Mouse (Mus musculus) hindbrain, embryonic 11.5 days (tissue): Measurements from ENCODE around the gene Selenot. TPM values are rescaled to one million over a fixed set of nuclear protein-coding genes. Genes with fewer than 3 reads are reported as not detected.

Source experiments
- ATAC-seq: fragments of 200-750 bp; cut with Nextera tagmentation; 2 replicates; pipeline ENCODE4 v1.8.0; 2017; ENCODE audit warnings: mild to moderate bottlenecking, moderate TSS enrichment, moderate library complexity; ENCODE audit not compliant: low FRiP score
- DNase-seq: peaks from one replicate; pipeline ENCODE4 v3.0.0-alpha.2; 2015; ENCODE audit warnings: low spot score
- H3K27ac ChIP-seq: fragments of 300-500 bp; sonication (generic); 2 replicates; pipeline ENCODE4 v1.5.1; 2014; ENCODE audit warnings: mild to moderate bottlenecking, low read depth, low read length
- H3K27me3 ChIP-seq: fragments of 300-500 bp; sonication (generic); 2 replicates; pipeline ENCODE4 v1.6.1; 2014; ENCODE audit warnings: mild to moderate bottlenecking, low read length, moderate library complexity, mixed read lengths; ENCODE audit not compliant: control insufficient read depth, insufficient read depth
- H3K36me3 ChIP-seq: fragments of 300-500 bp; sonication (generic); 2 replicates; pipeline ENCODE4 v1.6.1; 2014; ENCODE audit warnings: mild to moderate bottlenecking, low read length, moderate library complexity, mixed read lengths; ENCODE audit not compliant: control insufficient read depth, insufficient read depth
- H3K4me1 ChIP-seq: fragments of 300-500 bp; sonication (generic); replicated peaks from 2 replicates; pipeline ENCODE4 v1.6.1; 2014; ENCODE audit warnings: low read length, mixed read lengths; ENCODE audit not compliant: control insufficient read depth, insufficient read depth
- H3K4me2 ChIP-seq: fragments of 300-500 bp; sonication (generic); replicated peaks from 2 replicates; pipeline ENCODE4 v1.6.1; 2014; ENCODE audit warnings: mild to moderate bottlenecking, low read depth, low read length
- H3K4me3 ChIP-seq: fragments of 300-500 bp; sonication (generic); 2 replicates; pipeline ENCODE4 v1.5.1; 2014; ENCODE audit warnings: low read depth, low read length
- H3K9ac ChIP-seq: fragments of 300-500 bp; sonication (generic); 2 replicates; pipeline ENCODE4 v1.6.1; 2014; ENCODE audit warnings: low read depth, low read length
- H3K9me3 ChIP-seq: fragments of 300-500 bp; sonication (generic); 2 replicates; pipeline ENCODE4 v1.6.1; 2016; ENCODE audit warnings: low read length; ENCODE audit not compliant: control insufficient read depth
- WGBS: fragments of 180-500 bp; shearing (Covaris S2); extraction: QIAGEN DNeasy Blood & Tissue Kit; methylation state at CpG from one replicate; pipeline ENCODE4 v1.1.7; 2014; 5-methylcytosine and 5-hydroxymethylcytosine counted together
- polyA plus RNA-seq: library from polyadenylated mRNA; unstranded; fragments of >200 nt; fragmentation: Nextera tagmentation; extraction: Ambion mirVana; gene quantifications from 2 replicates; pipeline ENCODE4 v1.2.1, GENCODE M21; 2014

Gene Selenot
- polyA plus RNA-seq, result 29.6 and 32.5 TPM in 2 replicates

DNA sequence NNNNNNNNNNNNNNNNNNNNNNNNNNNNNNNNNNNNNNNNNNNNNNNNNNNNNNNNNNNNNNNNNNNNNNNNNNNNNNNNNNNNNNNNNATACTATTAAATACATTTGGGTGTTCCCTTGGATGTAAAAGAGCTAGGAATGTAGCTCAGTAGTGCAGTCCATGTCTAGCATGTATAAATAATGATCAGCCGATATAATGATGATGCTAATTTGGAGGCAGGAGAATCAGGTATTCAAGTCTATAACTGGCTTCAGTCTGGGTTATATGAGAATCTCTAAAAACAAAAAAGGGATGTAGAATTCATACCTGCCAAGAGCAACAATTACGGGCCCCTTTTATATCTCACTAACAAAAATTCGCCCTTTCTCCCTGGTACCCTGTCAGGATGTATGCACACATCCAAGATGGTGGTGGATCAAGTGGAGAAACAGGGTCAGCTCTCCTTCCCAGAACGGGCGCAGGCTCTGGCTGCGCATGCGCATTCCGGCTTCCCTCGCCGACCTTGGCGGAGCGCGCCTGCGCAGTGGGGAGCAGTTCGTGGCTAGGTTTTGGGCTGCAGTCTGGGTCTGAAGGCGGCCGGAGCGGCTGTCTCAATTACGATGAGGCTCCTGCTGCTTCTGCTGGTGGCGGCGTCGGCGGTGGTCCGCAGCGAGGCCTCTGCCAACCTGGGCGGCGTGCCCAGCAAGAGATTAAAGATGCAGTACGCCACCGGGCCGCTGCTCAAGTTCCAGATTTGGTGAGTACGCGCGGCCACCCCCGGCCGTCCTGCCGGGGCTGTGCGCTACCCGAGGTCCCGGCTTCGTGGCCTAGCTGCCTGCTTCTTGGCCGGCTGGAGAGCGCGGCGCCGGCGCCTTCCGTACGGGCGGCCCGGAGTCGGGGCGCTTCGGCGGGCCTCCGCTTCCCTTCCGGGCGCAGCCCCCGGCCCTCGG, at the start of gene Selenot:
Gene Selenot (plus strand): TSS at position 500 of the 930 bp plus-strand sequence.
- H3K27me3 ChIP-seq, result no peaks in the 10 kb centered on the region
- H3K9ac ChIP-seq, result peak within 1 kb of the TSS; percentile 99
- no peaks in the 10 kb centered on the region for H3K9me3 ChIP-seq
- no peaks in the 10 kb centered on the region for H3K36me3 ChIP-seq
- H3K4me3 ChIP-seq, result peak within 1 kb of the TSS; percentile 94
- H3K4me1 ChIP-seq, result no peaks in the 10 kb centered on the region
- DNase-seq (peak; percentile 99), ATAC-seq (peak; percentile 94)
- 3% methylated on average over 31 of the region's 59 CpGs for WGBS
- H3K4me2 ChIP-seq, result peak within 1 kb of the TSS; percentile 45
- H3K27ac ChIP-seq, result peak within 1 kb of the TSS; percentile 99

DNA sequence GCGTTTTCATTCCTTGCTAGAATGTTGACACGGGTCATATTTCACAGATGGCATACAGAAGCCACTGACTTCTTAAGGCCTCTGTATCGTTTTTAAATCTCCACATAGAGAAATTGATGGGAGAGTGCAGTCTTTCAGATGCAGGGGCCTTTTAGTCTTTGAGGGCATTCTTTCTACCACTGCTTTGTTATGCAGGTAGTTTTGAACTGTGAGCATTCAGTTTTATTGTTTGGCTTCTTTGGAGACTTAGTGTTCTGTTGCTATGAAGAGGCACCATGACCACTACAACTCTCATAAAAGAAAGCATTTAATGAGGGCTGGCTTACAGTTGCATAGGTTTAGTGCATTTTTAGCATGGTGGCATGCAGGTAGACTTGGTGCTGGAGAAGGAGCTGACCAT, 39.9 kb upstream of the Selenot start:
- H3K9me3 ChIP-seq, result no peaks in the 10 kb centered on the region
- no peak overlapping the region for H3K27ac ChIP-seq

DNA sequence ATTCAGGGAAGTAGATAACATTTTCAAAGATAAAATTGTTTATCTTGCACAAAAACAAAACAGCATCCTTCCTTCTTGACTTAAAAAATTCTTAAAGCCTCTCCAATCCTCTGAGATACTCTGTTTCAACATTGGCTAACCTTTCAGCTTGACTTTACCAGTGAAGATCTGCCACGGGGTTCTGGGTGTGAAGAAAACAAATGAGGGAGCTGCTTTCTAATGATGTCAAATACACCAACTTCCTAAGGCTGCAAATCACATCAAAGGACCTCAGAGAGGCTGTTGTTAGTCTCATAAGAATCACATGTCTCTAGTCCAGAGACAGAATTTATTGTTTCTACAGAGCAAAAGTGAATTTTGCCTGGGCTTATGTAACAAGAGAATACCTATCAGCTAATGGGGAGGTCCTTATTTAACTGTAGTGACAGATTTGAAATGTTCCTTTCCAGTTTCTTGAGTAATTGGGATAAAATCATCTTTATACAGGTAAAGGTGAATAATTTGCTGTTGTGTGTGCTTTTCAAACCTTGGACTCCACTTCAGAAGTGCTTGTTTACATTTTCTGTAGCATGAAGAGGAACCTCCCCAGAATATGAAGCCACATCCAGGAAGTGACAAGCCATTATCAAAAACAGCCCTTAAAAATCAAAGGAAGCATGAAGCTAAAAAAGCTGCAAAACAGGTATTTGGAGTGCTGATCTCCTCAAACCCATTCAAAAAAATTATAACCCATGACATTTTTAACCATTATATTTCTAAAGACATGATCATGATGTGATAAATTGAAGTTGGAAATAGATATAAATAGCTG, 24.2 kb upstream of the Selenot start:
- H3K4me3 ChIP-seq, result no peak overlapping the region
- ATAC-seq, result no peak
- H3K9ac ChIP-seq, result no peak overlapping the region
- H3K27ac ChIP-seq, result no peak overlapping the region
- H3K36me3 ChIP-seq, result peaks cover 3% of the 10 kb centered on the region; the same call in 1 of the 2 replicates
- H3K4me2 ChIP-seq, result no peak overlapping the region
- WGBS, result 89% methylated on average over 1 of the region's 1 CpGs
- no peaks in the 10 kb centered on the region for H3K4me1 ChIP-seq
- DNase-seq, result no peak
- no peaks in the 10 kb centered on the region for H3K27me3 ChIP-seq
- no peaks in the 10 kb centered on the region for H3K9me3 ChIP-seq

More for the DNA sequence above, 39.9 kb upstream of the Selenot start:
- no peak for ATAC-seq
- 96% methylated on average over 3 of the region's 3 CpGs for WGBS
- Histone ChIP-seq H3K4me3 (no peak overlapping the region), H3K27me3 (no peaks in the 10 kb centered on the region), H3K4me2 (no peak overlapping the region), H3K36me3 (peaks cover 5% of the 10 kb centered on the region), H3K4me1 (no peaks in the 10 kb centered on the region), H3K9ac (no peak overlapping the region)
- no peak for DNase-seq

GRCm38 (mm10) chr3:58556649-58557048, 19.8 kb upstream of the Selenot start:
- Histone ChIP-seq H3K4me3 (no peak overlapping the region), H3K27ac (no peak overlapping the region), H3K9me3 (no peaks in the 10 kb centered on the region), H3K9ac (no peak overlapping the region), H3K27me3 (no peaks in the 10 kb centered on the region), H3K4me2 (no peak overlapping the region), H3K36me3 (peaks cover 3% of the 10 kb centered on the region; the same call in 1 of the 2 replicates), H3K4me1 (no peaks in the 10 kb centered on the region)
- DNase-seq (no peak), ATAC-seq (no peak)
- WGBS, result 80% methylated on average over 7 of the region's 7 CpGs

- Histone ChIP-seq H3K27ac (no peak overlapping the region), H3K36me3 (peaks cover 3% of the 10 kb centered on the region; the same call in 1 of the 2 replicates), H3K4me1 (no peaks in the 10 kb centered on the region), H3K27me3 (no peaks in the 10 kb centered on the region), H3K9ac (no peak overlapping the region), H3K4me2 (no peak overlapping the region), H3K9me3 (no peaks in the 10 kb centered on the region), H3K4me3 (no peak overlapping the region)
- DNase-seq, result no peak
- ATAC-seq, result no peak
- WGBS, result 24% methylated on average over 2 of the region's 2 CpGs
These were observed 16.5 kb upstream of the Selenot start for GRCm38 (mm10) chr3:58559887-58560286.

DNA sequence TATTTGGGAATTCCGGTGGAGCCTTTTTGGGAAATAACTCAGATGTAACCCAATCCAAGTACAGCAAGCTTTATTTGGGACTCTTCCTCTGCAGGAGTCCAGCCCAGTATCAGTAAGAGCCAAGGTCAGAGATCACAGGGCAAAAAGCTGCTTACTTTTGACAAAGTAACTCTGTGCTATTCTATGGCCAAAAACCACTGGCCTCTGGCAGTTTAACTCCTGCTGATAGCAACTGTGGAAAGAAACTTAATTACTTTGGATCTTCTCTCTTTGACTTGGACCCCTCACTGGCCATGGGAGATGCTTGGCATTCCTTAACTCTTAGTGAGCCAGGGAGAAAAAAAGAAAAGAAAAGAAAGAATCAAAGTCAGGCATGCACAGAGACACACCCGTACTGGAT, 15.0 kb upstream of the Selenot start:
- H3K4me2 ChIP-seq, result no peak overlapping the region
- no peak overlapping the region for H3K9ac ChIP-seq
- no peaks in the 10 kb centered on the region for H3K27me3 ChIP-seq
- no peaks in the 10 kb centered on the region for H3K9me3 ChIP-seq
- no peak overlapping the region for H3K27ac ChIP-seq
- no peak for ATAC-seq
- peaks cover 3% of the 10 kb centered on the region; the same call in 1 of the 2 replicates for H3K36me3 ChIP-seq
- no peak overlapping the region for H3K4me3 ChIP-seq
- no peaks in the 10 kb centered on the region for H3K4me1 ChIP-seq
- 21% methylated on average over 2 of the region's 2 CpGs for WGBS
- no peak for DNase-seq

GRCm38 (mm10) chr3:58570821-58571220, 5.6 kb upstream of the Selenot start:
- H3K27ac ChIP-seq, result no peak overlapping the region
- no peaks in the 10 kb centered on the region for H3K4me1 ChIP-seq
- H3K4me3 ChIP-seq, result no peak overlapping the region
- no peaks in the 10 kb centered on the region for H3K9me3 ChIP-seq
- H3K36me3 ChIP-seq, result no peaks in the 10 kb centered on the region
- no peak overlapping the region for H3K4me2 ChIP-seq
- H3K9ac ChIP-seq, result no peak overlapping the region
- ATAC-seq (no peak), DNase-seq (no peak)
- H3K27me3 ChIP-seq, result no peaks in the 10 kb centered on the region
- WGBS, result 88% methylated on average over 3 of the region's 3 CpGs

DNA sequence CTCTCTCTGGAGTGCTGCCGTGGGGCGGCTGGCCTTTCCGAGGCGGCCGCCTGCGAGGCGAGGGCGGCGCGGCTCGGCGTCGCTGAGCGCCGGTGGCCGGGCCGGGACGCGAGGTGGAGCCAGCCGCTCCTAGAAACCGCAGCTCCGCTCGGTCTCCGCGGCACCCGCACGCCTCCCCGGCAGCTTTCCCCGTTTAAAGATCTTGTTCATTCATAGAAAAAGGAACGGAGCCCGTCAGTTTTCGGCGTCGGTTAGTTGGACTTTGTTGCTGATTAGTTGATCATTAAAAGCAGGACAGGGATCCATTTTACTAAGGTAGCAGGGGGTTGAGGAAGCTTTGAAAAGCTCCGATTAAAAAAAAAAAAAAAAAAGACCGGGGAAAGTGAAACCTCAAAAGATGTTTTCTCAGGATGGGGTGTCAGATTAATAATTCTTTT, 649 bp downstream of the Selenot start:
- H3K27me3 ChIP-seq, result no peaks in the 10 kb centered on the region
- peak; percentile 73 for DNase-seq
- H3K4me2 ChIP-seq, result peak overlapping the region; percentile 45
- peak; percentile 71 for ATAC-seq
- peak overlapping the region; percentile 99 for H3K9ac ChIP-seq
- no peaks in the 10 kb centered on the region for H3K4me1 ChIP-seq
- no peaks in the 10 kb centered on the region for H3K9me3 ChIP-seq
- peak overlapping the region; percentile 94 for H3K4me3 ChIP-seq
- WGBS, result under 1% methylated on average over 24 of the region's 36 CpGs
- H3K27ac ChIP-seq, result peak overlapping the region; percentile 99
- no peaks in the 10 kb centered on the region for H3K36me3 ChIP-seq
